Mouse (Mus musculus) central nervous system, embryonic 14 days (tissue): ENCODE data around the gene Pycr2. TPM values are rescaled to one million over a fixed set of nuclear protein-coding genes. Genes with fewer than 3 reads are reported as not detected.

ENCODE experiments used
- polyA plus RNA-seq: library from polyadenylated mRNA; depleted of rRNA; stranded (reverse); fragments of >200 nt; gene quantifications from 2 replicates; pipeline ENCODE4 v1.2.3, GENCODE M21; 2012; rRNA removed

Gene Pycr2
- 46.6 and 48.8 TPM in 2 replicates for polyA plus RNA-seq

GRCm38 (mm10) chr1:180904039-180904814 lies at the start of gene Pycr2:
TSS of gene Pycr2 (plus strand) at chr1:180904293.

GRCm38 (mm10) chr1:180892808-180893207 lies 11.3 kb upstream of the Pycr2 start, which contains the start of gene Lefty2:
TSS of gene Lefty2 (plus strand) at chr1:180893108.

GRCm38 (mm10) chr1:180934467-180935419 lies 30.6 kb downstream of the Pycr2 start, which contains the start of gene Lefty1:
TSS of gene Lefty1 (plus strand) at chr1:180935022.

GRCm38 (mm10) chr1:180942166-180943031 lies 38.3 kb downstream of the Pycr2 start, which contains the start of gene Tmem63a:
TSS of gene Tmem63a (plus strand) at chr1:180942344.

Other genes starting within 250 kb of the Pycr2 start
- gene Mixl1, start 207.3 kb upstream of the Pycr2 start, polyA plus RNA-seq, result 0.02 and 0.04 TPM in 2 replicates
- 30.5 and 31.8 TPM in 2 replicates for gene Acbd3, start 178.2 kb upstream of the Pycr2 start, polyA plus RNA-seq
- gene H3f3a, start 90.3 kb upstream of the Pycr2 start, polyA plus RNA-seq, result 1,924 and 2,554 TPM in 2 replicates
- 20.2 and 21.8 TPM in 2 replicates for gene Sde2, start 53.2 kb upstream of the Pycr2 start, polyA plus RNA-seq
- gene Lefty2, start 11.2 kb upstream of the Pycr2 start, polyA plus RNA-seq, result 0.76 and 1.4 TPM in 2 replicates
- gene Lefty1, start 30.7 kb downstream of the Pycr2 start, polyA plus RNA-seq, result 0.69 and 1.8 TPM in 2 replicates
- 3.8 and 9.1 TPM in 2 replicates for gene Tmem63a, start 38.1 kb downstream of the Pycr2 start, polyA plus RNA-seq
- gene Ephx1, start 116.6 kb downstream of the Pycr2 start, polyA plus RNA-seq, result 3.1 and 4.2 TPM in 2 replicates
- not detected in 2 replicates for gene 9130409I23Rik, start 146.9 kb downstream of the Pycr2 start, polyA plus RNA-seq
- 69.6 and 73.7 TPM in 2 replicates for gene Nvl, start 239.9 kb downstream of the Pycr2 start, polyA plus RNA-seq
- 25.4 and 31.3 TPM in 2 replicates for gene Cnih4, start 240.4 kb downstream of the Pycr2 start, polyA plus RNA-seq